Mouse (Mus musculus) right cerebral cortex, adult 18-20 months (tissue): ENCODE results near the gene Myo19.
A peak's percentile ranks its signal among the peaks of the same experiment; 100 is the strongest.
"Not testable (repeated sequence)": the region's sequence is repeated elsewhere in the genome, so short reads cannot be mapped to it uniquely, and the experiment has no call there.

Experiments used
- DNase-seq: peaks from one replicate; pipeline ENCODE4 v3.0.0; 2022; ENCODE audit warnings: mixed read lengths

Gene Myo19

DNA sequence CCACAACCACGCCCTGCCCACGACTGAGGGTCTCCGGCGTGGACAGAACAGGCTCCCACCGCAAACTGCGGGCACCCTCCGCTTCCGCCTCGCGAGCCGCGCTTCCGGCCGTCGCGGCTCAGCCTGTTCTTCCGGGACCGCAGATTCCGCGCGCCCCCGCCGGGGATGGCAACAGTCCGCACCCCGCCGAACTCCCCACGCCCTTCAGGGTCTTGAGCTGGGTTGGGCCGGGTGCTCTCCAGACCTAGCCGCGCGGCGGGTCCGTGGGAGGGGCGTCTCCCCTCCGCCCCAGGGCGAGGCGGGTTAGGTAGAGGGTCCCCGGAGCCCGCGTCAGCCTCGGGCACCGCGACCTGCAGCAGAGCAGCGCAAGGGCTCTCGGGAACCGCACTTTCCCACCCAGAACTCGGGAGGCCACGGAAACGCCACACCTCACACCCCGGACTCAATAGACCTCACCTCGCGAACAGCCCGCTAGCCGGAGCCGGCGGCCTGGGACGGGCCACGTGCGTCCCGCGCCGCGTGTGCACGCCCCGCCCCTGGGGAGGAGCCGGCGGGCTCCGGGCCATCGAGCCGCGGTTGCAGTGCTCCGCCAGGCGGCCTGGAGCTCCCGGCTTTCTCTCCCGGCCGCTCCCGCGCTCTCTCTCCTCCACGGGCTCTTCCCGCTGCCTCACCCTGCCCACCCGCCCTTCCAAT lies at the start of gene Myo19, which contains the start of gene Pigw:
Gene Myo19, plus strand, starts transcription at position 377 of the 693 bp plus-strand sequence.
Gene Pigw, minus strand, starts transcription at position 514 of the 693 bp plus-strand sequence.
- DNase-seq = peak; percentile 82

DNA sequence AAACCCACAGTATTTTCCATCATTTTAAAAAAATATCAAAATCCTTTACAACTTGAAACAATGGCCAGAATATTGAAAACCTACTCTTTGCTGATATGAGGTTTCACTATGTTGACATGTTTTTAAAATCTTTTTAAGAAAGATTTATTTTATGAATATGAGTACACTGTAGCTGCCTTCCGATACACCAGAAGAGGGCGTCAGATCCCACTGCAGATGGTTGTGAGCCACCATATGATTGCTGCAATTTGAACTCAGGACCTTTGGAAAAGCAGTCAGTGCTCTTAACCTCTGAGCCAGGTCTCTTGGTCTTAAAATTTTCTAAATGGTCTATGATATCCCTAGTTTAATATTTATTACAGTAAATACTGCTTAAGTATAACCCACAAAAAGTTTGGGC lies 40.6 kb upstream of the Myo19 start:
- no peak for DNase-seq

DNA sequence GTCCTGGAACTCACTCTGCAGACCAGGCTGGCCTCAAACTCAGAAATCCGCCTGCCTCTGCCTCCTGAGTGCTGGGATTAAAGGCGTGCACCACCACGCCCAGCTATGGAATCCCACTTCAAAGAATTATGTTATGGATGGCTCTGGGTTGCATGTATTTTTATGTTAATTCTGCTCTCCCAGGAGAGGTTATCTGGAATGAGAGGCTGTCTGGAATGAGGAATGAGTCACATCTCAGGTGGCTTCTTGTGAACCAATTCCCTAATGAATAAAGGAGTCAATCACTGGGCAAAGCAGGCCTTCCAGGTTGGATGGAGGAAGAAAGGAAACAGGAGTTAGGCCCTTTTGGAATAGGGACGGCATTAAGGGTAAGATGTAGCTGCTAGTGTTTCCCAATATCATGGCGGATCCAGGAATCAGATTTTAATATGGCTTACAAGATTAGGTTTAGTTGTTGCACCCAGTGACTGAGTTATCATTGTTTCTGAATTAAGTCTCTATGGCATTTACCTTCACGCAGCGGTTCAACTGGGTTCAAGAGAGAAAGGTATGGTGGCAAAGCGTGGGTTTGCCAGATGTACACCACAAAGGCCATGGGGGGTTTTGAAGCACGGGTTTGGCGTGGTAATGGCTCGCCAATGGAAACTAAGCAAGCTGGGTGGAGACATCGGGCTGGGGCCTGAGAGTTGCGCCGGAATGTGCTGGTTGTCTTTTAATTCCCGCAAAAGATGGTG lies 33.0 kb upstream of the Myo19 start:
- no peak for DNase-seq

DNA sequence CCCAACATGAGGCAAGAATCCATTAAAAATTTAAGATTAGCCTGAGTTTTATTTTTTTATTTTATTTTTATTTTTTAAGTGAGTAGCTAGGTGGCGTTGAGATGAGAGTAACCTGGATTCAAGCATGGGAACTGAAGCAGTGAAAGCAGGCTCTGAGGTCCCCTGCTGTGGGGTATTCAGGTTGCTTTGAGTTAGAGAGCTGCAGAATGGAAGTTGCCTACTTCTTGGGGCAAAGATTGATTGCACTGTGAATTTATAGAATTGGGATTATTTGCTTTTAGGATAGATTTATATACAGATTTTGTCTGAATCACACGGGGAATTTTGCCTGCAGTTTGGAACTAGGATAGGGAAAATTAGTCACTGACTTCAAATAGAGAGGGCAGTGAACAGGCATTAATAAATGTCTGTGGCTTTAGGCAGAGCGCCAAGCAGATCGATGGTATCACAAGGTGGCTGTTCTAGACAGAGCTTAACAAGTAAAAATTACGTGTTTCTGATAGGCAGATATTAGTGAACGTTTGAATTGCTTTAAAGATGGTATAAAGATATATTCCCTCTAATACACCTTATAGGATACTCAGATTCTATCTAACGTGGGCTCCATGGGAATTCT lies 32.4 kb upstream of the Myo19 start:
- no peak for DNase-seq

DNA sequence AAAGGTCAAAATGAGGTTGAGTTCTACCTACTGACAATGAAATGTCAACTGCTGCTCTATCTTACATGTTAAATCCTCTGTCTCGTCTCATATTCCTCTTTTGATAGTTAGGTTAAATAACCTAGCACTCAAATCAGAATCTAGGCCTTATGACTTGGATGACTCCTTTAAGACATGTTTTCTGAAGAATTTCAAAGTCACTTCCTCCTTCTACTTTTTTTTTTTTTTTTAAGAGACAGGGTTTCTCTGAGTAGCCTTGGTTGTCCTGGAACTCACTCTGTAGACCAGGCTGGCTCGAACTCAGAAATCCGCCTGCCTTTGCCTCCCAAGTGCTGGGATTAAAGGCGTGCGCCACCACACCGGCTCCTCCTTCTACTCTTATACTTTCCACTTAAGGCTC lies 24.7 kb upstream of the Myo19 start:
- DNase-seq = no peak

DNA sequence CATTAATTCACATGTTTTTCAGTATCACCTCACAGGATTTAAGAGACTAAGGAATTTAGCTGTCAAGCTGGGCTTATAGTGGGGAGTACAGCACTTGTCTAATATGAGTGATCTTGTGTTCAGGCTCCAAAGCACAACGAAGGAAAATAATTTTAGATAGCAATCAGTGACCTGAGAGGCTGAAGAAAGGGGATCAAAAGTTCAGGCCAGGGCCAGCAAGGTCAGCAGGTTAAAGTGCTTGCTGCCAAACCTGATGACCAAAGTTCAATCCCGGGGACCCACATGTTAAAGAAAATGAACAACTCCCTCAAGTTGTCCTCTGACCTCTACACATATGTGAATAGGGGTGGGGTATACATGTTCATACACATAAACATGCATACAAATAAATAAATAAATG lies 14.7 kb upstream of the Myo19 start:
- DNase-seq = no peak

DNA sequence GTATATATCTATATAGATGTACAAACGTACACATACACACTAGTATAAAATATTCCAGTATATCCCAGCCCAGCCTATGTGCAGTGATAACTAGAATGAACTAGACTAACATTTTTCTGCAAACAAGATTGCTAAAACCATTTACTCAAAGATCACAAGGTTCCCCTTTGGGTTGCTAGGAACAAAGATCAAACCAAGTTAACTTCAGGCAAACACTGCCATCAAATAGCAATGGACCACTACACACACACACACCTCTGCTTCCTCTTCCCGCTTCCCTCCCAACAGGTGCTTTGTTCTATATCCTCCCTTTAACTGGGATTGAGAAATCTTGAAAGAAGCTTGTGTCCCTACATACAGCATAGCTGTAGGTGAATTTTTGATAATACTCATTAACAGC lies 12.4 kb upstream of the Myo19 start:
- no peak for DNase-seq

DNA sequence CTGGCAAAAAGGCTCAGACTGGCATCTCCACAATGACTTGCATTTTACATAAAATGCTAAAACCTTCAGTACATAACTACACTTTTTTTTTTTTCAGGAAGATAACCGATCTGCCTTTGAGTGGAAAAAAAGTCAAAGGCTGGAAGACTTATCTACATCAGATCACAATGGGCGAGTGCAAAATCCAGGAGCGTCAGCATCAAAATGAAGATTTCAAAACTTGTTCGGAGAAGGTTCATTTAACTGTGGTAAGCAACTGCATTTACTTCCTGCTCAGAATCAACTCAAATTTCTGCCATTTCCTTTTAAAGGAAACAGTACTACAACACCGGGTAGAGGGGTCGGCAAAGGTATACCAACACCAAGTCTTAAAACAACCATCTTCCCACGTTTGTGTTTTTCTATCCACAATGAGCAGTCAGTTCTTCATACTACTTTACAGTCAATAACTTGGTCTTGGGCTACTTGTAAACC lies 11.1 kb upstream of the Myo19 start:
- no peak for DNase-seq

DNA sequence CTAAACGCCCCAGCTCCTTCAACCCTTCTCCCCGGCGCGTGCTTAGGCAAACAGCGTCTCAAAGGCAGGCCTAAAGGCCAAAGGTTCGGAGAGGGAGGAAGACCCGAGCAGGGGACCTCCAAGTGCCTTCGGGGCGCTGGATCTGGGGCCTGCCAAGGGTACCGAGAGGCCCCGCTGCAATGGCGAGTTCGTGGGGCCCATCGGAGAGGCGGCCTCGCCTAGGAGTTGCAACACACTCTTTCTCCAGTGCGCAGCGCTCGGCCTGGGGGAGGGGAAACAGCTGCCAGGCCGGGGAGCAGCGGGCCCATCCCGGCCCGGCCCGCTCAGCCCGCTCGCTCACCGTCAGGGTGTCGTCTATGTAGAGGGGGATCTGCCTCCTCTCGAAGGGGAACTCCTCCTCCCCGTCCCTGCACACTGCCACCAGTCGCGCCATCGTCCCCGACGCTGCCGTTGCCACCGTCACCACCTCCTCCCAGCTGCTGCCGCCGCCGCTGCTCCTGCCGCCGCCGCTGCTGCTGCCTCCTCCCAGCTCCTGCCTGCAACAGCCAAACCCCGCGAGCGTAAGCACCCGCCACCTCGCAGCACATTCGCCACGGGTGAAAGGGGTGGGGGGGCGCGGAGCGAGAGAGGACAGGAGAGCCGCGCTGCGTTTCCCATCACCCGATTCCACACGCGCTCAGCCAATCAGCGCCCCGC lies 10.3 kb upstream of the Myo19 start:
- DNase-seq = peak; percentile 94

DNA sequence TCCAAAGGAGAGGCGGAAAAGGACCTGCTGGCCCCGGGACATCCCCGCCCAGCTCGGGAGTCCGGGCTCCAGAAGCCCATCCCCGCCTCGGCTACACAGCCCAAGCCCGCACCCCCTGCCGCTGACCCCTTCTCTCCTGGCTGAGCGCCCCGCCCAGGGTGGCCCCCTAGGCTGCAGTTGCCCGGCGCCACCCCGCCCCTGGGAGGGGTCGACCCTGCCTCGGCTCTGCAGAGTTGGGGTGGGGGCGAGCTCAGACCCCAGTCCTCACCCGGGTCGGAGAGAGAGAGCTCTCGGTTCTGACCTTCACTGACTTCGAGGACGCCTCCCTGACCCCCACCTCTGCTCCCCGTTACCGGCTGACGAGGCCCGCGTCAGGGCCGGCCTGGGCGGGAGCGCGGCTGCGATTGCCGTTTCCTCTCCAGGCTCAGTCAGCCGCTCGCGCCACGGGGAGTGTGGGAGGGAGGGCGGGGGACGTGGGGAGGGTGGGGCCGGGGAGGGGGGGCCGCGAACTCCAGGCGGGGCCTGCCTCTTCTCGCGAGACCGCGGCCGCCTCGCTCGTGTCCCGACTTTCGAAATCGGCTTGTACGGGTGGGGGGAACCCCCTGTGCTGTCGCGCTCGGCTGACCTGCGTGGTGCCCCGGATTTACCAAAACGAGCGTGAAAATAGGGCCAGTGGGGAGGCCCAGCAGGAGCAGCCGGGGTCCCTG lies 9.5 kb upstream of the Myo19 start, which contains the start of gene Ggnbp2:
Gene Ggnbp2, minus strand, starts transcription at position 481 of the 707 bp plus-strand sequence.
- DNase-seq = peak; percentile 91

DNA sequence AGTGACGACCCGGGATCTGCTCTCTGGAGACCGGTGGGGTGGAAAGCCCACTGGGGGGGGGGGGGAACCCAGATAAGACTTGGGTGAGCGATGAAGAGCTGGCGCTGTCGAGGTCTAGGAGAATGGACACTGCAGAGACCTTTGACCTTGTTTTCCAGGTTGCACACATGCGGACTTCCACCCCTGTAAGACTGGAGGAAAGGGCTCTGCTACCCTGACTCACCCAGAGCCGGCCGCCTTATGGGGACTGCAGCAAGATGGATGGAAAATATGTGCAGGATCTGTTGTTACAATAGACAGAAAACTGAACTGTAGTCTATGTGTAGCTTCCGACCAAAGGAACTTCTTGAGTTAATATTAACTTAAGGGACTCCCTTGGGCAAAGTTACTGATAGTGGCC lies 8.9 kb upstream of the Myo19 start:
- DNase-seq = no peak

DNA sequence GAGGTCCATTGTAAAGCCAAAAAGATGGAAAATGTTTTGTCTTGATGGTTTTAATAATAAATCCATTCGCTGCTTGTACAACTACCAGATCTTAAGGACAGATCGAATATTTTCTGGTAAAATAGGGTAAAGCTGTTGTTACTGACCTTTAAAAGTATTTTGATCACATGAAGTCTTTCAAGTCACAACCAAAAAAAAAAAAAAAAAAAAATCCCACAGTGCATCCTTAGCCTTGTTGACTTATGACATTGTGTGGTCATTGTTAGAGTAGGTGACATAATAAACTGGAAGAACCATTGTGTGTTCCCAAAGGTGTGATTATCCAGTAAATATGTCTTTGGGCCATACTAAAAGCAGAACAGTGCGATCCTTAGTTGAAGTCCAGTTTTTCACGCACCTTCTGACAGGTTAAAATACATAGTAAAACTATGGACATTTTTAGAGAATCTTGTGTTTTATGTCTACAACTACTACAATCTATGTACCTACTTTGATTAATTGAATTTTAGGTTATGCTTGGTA lies 8.3 kb upstream of the Myo19 start:
- DNase-seq = no peak

DNA sequence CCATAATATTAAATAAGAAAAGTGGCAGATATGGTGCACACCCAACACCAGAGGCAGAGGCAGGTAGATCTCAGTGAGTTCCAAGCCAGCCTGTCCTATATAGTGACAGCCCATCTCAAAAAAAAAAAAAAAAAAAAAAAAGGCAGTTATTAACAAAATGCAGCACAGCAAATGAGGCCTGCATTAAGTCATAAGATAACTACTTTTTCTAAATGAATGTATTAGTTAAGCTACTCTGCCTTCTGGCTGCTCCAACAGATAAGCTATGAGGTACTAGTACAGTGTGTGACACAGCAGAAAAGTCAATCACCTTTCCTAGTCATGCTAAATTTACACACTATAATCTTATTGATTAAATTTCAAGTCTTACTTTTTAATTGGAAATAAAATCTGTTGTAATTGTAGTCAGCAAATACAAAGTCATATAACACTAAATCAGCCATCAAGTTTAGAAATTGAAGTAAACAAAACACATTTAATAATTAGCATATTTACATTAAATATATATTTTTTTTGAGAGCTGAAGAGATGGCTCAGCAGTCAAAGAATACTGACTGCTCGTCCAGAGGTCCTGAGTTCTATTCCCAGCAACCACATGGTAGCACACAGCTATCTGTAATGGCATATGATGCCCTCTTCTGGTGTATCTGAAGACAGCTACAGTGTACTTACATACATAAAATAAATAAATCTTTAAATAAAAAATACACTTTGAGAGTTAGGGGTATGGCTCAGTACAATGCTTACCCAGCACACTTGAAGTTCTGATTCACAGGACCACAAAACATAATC lies 6.7 kb upstream of the Myo19 start:
- DNase-seq = no peak

DNA sequence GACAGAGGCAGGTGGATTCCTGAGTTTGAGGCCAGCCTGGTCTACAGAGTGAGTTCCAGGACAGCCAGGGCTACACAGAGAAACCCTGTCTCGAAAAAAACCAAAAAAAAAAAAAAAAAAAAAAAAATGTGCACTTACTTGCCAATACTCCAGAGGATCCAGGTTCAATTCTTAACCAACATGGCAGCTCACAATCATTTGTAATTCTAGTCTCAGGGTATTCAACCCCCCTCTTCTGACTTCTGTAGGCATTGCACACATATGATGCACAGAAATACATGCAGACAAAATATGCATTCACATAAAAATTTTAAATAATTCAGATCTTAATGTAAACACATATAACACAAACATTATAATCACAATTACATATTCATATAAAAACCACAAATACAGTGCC lies 3.9 kb upstream of the Myo19 start:
- DNase-seq = not testable (repeated sequence)

DNA sequence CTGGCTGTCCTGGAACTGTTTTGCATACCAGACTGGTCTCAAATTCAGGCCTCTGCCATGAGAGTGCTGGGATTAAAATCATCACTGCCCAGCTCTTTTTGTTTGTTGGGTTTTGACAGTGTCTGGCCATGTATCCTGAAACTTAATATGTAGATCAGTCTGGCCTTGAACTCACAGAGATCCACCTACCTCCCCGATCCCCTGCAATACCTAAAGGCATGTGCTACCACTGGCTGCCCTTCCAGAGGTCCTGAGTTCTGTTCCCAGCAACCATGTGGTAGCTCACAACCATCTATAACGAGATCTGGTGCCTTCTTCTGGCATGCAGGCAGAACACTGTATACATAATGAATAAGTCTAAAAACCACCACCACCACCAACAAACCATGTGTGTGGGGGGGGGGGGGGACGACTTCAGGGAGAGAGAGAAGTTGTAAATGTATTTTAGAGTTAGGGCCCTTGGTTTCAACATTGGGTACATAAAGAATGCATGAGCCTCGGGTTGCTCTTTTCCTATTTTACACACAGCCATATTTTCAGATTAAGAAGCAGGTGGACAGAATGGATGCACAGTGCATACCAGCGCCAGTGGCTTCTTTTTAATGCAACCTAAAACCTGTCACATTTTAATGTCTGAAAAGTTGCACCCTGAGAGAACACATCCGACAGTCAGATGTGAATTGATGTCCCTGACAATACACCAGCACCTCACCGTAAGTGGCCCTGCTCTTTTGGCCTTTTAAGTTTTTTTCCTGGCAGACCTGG lies 759 bp upstream of the Myo19 start:
- DNase-seq = no peak

DNA sequence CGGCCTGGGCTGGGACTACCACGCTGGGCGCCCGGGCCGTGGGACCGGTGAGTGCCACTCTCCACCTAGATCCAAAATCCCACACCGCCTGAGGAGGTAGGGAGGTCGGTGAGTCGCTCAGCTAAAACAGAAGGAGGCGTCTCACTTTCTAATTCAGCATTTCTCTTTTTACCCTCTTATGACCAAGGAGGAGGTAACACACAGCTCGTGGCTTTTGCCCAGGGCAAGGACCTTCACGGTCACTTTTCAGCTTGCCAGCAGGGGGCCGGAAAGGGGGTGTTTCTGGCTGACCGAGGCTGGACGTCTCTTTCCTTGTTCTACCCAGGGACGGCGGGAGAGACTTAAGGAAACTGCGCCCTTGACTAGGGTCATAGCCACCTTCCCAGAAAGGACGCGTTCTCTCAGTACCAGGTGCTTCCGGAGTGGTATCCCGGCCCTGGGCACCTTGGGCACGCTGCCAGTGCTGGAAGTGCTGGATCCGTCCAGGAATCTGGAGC lies 565 bp downstream of the Myo19 start:
- no peak for DNase-seq

DNA sequence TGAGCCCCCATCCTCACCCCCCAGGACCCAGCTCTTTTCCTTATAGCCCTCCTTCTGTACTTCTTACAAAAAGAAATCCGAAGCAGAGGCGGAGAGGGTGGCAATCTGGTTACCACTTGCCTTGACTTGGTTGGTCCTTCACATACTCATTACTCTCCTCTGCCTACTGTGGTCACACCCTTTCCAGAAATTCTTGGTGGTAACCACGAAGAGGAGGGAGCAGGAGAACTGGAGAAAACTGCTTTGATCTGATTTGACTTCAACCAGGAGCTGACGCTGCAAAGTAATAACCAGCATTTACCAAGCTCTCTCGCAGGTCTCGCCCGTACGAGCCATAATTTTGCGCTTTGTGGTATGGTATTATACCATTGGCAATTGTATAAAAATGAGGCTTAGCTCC lies 1.0 kb downstream of the Myo19 start:
- no peak for DNase-seq

DNA sequence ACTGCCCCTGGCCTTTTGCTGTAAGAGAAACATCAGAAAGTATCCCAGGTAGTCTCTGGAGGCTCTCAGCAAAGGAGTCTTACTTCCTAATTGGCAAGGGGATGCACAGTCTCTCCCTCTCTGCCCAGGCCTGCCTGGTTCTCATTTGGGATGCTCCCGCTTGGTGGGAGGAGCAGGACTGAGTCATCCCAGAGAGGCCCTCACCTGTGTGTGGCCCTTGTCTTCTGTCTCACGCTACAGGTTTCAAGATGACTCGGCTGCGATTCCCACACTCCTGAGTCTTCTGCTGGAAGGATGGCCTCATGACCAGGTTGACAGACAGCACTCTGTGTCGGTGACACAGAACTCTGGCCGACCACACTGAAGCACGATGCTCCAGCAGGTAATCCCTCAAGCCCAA lies 2.4 kb downstream of the Myo19 start:
- DNase-seq = no peak

DNA sequence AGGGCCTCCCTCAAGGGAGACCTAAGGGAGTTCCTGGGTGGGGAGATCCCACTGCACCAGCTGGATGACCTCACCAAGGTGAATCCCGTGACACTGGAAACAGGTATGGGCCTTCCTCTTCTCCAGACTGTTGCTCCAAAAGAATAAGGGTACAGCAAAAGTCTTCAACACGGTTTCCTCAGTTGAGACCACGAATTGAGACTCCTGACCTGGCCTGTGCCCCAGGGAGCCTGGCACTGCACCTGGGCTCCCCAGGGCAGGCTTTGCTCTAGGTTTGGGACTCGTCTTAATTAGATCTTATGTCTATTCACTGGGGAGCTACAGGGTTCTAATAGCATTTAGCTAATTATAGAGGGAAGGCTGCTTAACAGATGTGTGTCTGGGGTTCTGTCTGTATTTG lies 5.3 kb downstream of the Myo19 start:
- no peak for DNase-seq

DNA sequence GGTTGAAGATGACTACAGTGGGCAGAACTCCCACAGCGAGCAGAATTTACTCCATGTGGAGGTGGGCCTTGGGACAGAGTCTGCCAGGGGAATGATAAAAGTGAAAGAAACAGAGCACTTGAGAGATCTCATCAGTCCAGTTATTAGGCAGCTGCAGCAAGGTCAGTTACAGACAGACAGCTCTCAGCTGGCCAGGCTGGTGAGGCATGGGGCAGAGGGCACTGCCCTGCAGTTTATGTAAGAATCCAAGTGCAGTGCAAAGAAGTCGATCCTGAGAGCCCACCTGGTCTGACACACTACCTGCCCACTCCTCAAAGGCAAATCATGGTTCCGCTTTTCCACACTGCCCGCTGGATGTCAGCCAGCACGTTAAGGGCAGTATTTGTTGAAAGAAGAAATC lies 6.3 kb downstream of the Myo19 start:
- DNase-seq = no peak
